In the genomic region with DNA sequence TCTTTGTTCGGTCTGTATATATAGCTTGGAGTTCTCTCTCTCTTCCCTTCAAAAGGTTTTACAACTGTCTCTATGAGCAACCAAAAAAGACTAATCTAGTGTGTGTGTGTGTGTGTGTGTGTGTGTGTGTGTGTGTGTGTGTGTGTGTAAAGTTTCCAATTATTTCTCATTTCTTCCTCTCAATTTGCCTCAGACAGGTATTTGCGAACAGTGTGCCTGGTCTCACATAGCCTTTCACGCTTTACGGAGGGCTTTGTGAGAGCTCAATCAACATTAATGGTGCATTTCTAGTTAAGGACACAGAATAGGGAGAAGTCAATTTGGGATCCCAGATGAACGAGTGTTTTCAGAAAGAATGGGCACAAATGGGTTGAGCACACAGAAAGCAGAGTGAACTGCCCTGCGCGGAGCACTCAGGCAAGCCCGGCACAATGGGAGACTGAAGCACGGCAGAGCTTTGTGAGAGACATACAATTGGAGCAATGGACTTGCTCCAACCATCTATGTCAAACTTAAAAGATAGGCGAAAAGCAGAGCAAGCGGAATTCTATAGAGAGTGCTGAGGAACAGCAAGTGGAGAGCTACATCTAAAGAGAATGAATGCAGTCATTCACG, we compare ENCODE assay signal across 19 mouse cellular contexts. TPM values are rescaled to one million over a fixed set of nuclear protein-coding genes. Genes with fewer than 3 reads are reported as not detected.
DNase-seq lines count a peak whose midpoint lies in the region; ATAC-seq and TF ChIP-seq lines count a peak whose summit lies in the region.
"Had no signal": no experiment of that assay in that cellular context is flagged by ENCODE, and none has a peak within 500 bp of the region (broad histone marks: within the 10 kb centered on the region; RNA-seq: fewer than 3 reads in every experiment).

No protein-coding gene starts in this region.

- H3K27me3 ChIP-seq in midbrain, embryonic 12.5 days, result no peaks in the 10 kb centered on the region
- H3K27me3 ChIP-seq in midbrain, postnatal 0 days (ENCODE audit: insufficient read depth, low read length), result no peaks in the 10 kb centered on the region
- H3K27me3 ChIP-seq in forebrain, embryonic 16.5 days (replicated peaks; ENCODE audit: control insufficient read depth, insufficient read depth, low read length), result no peaks in the 10 kb centered on the region
- no peaks in the 10 kb centered on the region for H3K27me3 ChIP-seq in hindbrain, postnatal 0 days (ENCODE audit: insufficient read depth, low read length)
- no peaks in the 10 kb centered on the region for H3K27me3 ChIP-seq in liver, embryonic 11.5 days (replicated peaks; ENCODE audit: control insufficient read depth, insufficient read depth, low read length)
- H3K27me3 ChIP-seq: limb, embryonic 15.5 days had no signal

- no peaks in the 10 kb centered on the region for H3K9me3 ChIP-seq in midbrain, embryonic 12.5 days
- H3K9me3 ChIP-seq in midbrain, postnatal 0 days (ENCODE audit: low read length), result no peaks in the 10 kb centered on the region
- H3K9me3 ChIP-seq in forebrain, embryonic 16.5 days (ENCODE audit: control insufficient read depth, low read length), result no peaks in the 10 kb centered on the region
- no peaks in the 10 kb centered on the region for H3K9me3 ChIP-seq in hindbrain, postnatal 0 days (ENCODE audit: low read length)
- H3K9me3 ChIP-seq in liver, embryonic 11.5 days (ENCODE audit: control insufficient read depth, low read length), result no peaks in the 10 kb centered on the region
- H3K9me3 ChIP-seq: heart, embryonic 10.5 days; limb, embryonic 15.5 days had no signal

- no peak for ATAC-seq in midbrain, embryonic 12.5 days (ENCODE audit: low FRiP score, low read depth)
- no peak for ATAC-seq in midbrain, postnatal 0 days (ENCODE audit: low FRiP score)
- no peak for ATAC-seq in forebrain, embryonic 16.5 days
- no peak for ATAC-seq in hindbrain, postnatal 0 days
- ATAC-seq in liver, embryonic 11.5 days (replicated peaks; ENCODE audit: low FRiP score), result no peak
- ATAC-seq: intestine, embryonic 16.5 days; Patski had no signal

- no peak overlapping the region for H3K9ac ChIP-seq in midbrain, embryonic 12.5 days (replicated peaks)
- no peak overlapping the region for H3K9ac ChIP-seq in midbrain, postnatal 0 days (replicated peaks; ENCODE audit: low read length, poor library complexity, severe bottlenecking)
- no peak overlapping the region for H3K9ac ChIP-seq in forebrain, embryonic 16.5 days (replicated peaks; ENCODE audit: low read depth, low read length)
- H3K9ac ChIP-seq in hindbrain, postnatal 0 days (replicated peaks; ENCODE audit: low read length), result no peak overlapping the region
- H3K9ac ChIP-seq in liver, embryonic 11.5 days (ENCODE audit: low read depth, low read length), result no peak overlapping the region
- H3K9ac ChIP-seq: limb, embryonic 15.5 days had no signal

- H3K4me1 ChIP-seq in midbrain, embryonic 12.5 days, result peaks cover 12% of the 10 kb centered on the region; the same call in 1 of the 2 replicates
- H3K4me1 ChIP-seq in midbrain, postnatal 0 days (ENCODE audit: insufficient read depth, low read length), result no peaks in the 10 kb centered on the region
- H3K4me1 ChIP-seq in forebrain, embryonic 16.5 days (replicated peaks; ENCODE audit: control insufficient read depth, insufficient read depth, low read length), result peaks cover 3% of the 10 kb centered on the region
- no peaks in the 10 kb centered on the region for H3K4me1 ChIP-seq in hindbrain, postnatal 0 days (ENCODE audit: insufficient read depth, low read length)
- H3K4me1 ChIP-seq in liver, embryonic 11.5 days (replicated peaks; ENCODE audit: control insufficient read depth, insufficient read depth, low read length), result no peaks in the 10 kb centered on the region
- H3K4me1 ChIP-seq: heart, embryonic 10.5 days had no signal

- DNase-seq in midbrain, postnatal 0 days (ENCODE audit: low spot score), result no peak
- DNase-seq in hindbrain, postnatal 0 days (ENCODE audit: low spot score), result no peak
- no peak for DNase-seq in left cerebral cortex, adult 2 months (ENCODE audit: extremely low spot score in 1 of 2, low spot score in 2 of 2)
- no peak for DNase-seq in liver, embryonic 11.5 days (ENCODE audit: low spot score)
- DNase-seq in retina, embryonic 14.5 days (ENCODE audit: low spot score), result no peak
- DNase-seq in cerebellum, postnatal 4 days (ENCODE audit: low spot score in 2 of 2), result no peak
- DNase-seq: cerebellum, adult 18-20 months; gastrocnemius, postnatal 14 days; kidney, postnatal 10 days; lung, adult 2 months; lung, postnatal 4 days; right cerebral cortex, postnatal 14 days; thymus, postnatal 36 days had no signal

- H3K4me3 ChIP-seq in midbrain, embryonic 12.5 days, result no peak overlapping the region
- no peak overlapping the region for H3K4me3 ChIP-seq in midbrain, postnatal 0 days (ENCODE audit: low read depth, low read length)
- H3K4me3 ChIP-seq in forebrain, embryonic 16.5 days (replicated peaks; ENCODE audit: low read length), result no peak overlapping the region
- no peak overlapping the region for H3K4me3 ChIP-seq in hindbrain, postnatal 0 days (ENCODE audit: low read length)
- H3K4me3 ChIP-seq in left cerebral cortex, adult 2 months, result no peak overlapping the region
- no peak overlapping the region for H3K4me3 ChIP-seq in liver, embryonic 11.5 days (ENCODE audit: low read depth, low read length)
- H3K4me3 ChIP-seq: heart, embryonic 10.5 days; limb, embryonic 15.5 days had no signal

- intact Hi-C loops in left cerebral cortex, adult 2 months (cut with DNase I), result loop anchor here (2.0 to 5.0 kb wide), 2 partner anchors 57 to 134 kb away; no protein-coding TSS in a partner anchor

- 46% methylated on average over 12 of the region's 12 CpGs for WGBS in midbrain, embryonic 12.5 days
- WGBS in midbrain, postnatal 0 days, result 48% methylated on average over 12 of the region's 12 CpGs
- WGBS in forebrain, embryonic 16.5 days, result 8% methylated on average over 12 of the region's 12 CpGs
- 31% methylated on average over 12 of the region's 12 CpGs for WGBS in hindbrain, postnatal 0 days
- 87% methylated on average over 12 of the region's 12 CpGs for WGBS in liver, embryonic 11.5 days

- H3K36me3 ChIP-seq in midbrain, embryonic 12.5 days, result no peaks in the 10 kb centered on the region
- H3K36me3 ChIP-seq in midbrain, postnatal 0 days (ENCODE audit: insufficient read depth, low read length), result no peaks in the 10 kb centered on the region
- H3K36me3 ChIP-seq in forebrain, embryonic 16.5 days (ENCODE audit: control insufficient read depth, insufficient read depth), result no peaks in the 10 kb centered on the region
- H3K36me3 ChIP-seq in hindbrain, postnatal 0 days (ENCODE audit: insufficient read depth, low read length), result no peaks in the 10 kb centered on the region
- no peaks in the 10 kb centered on the region for H3K36me3 ChIP-seq in liver, embryonic 11.5 days (ENCODE audit: control insufficient read depth, insufficient read depth, low read length)
- H3K36me3 ChIP-seq: heart, embryonic 10.5 days; limb, embryonic 15.5 days had no signal

- no peak for TF ChIP-seq CTCF in midbrain, postnatal 0 days (IDR thresholded peaks at IDR 0.05)
- no peak for TF ChIP-seq CTCF in hindbrain, postnatal 0 days (IDR thresholded peaks at IDR 0.05; ENCODE audit: low read depth)
- TF ChIP-seq CTCF in left cerebral cortex, adult 2 months (IDR thresholded peaks at IDR 0.05), result no peak

- H3K4me2 ChIP-seq in midbrain, embryonic 12.5 days (replicated peaks), result peak overlapping the region; percentile 23
- no peak overlapping the region; the same call in 1 of the 2 replicates for H3K4me2 ChIP-seq in midbrain, postnatal 0 days (ENCODE audit: low read depth, low read length, poor library complexity, severe bottlenecking)
- H3K4me2 ChIP-seq in forebrain, embryonic 16.5 days (ENCODE audit: low read length), result peak overlapping the region; percentile 30
- peak overlapping the region; percentile 24; the same call in 1 of the 2 replicates for H3K4me2 ChIP-seq in hindbrain, postnatal 0 days (ENCODE audit: low read depth, low read length)
- H3K4me2 ChIP-seq in liver, embryonic 11.5 days, result no peak overlapping the region
- H3K4me2 ChIP-seq: limb, embryonic 15.5 days had no signal

- no peak overlapping the region for H3K27ac ChIP-seq in midbrain, embryonic 12.5 days (replicated peaks)
- no peak overlapping the region for H3K27ac ChIP-seq in midbrain, postnatal 0 days (ENCODE audit: low read depth, low read length)
- H3K27ac ChIP-seq in forebrain, embryonic 16.5 days (ENCODE audit: low read length), result no peak overlapping the region
- no peak overlapping the region for H3K27ac ChIP-seq in hindbrain, postnatal 0 days
- H3K27ac ChIP-seq in left cerebral cortex, adult 2 months, result no peak overlapping the region
- H3K27ac ChIP-seq in liver, embryonic 11.5 days (ENCODE audit: low read depth, low read length), result no peak overlapping the region
- H3K27ac ChIP-seq: heart, embryonic 10.5 days; limb, embryonic 15.5 days had no signal

RNA-seq across cellular contexts. Expression of a gene that starts 18.0 kb away (rescaled TPM):
- polyA plus RNA-seq in midbrain, embryonic 12.5 days (2016; fragmentation: Nextera tagmentation; extraction: Ambion mirVana), result 17.6 and 18.6 TPM in 2 replicates
- 21.3 and 30.3 TPM in 2 replicates for total RNA-seq in midbrain, postnatal 0 days (2014; rRNA removed)
- 22.7 and 22.9 TPM in 2 replicates for polyA plus RNA-seq in midbrain, postnatal 0 days (2015; fragmentation: Nextera tagmentation; extraction: Ambion mirVana)
- 23.3 and 24.2 TPM in 2 replicates for polyA plus RNA-seq in forebrain, embryonic 16.5 days (2015; fragmentation: Nextera tagmentation; extraction: Ambion mirVana)
- total RNA-seq in hindbrain, postnatal 0 days (2014; rRNA removed), result 18.9 and 20.8 TPM in 2 replicates
- polyA plus RNA-seq in hindbrain, postnatal 0 days (2015; fragmentation: Nextera tagmentation; extraction: Ambion mirVana), result 17.9 and 18.9 TPM in 2 replicates
- 10 to 100 TPM; 30.2 to 32.8 TPM for total RNA-seq in left cerebral cortex, adult 2 months (2021)
- polyA plus RNA-seq in liver, embryonic 11.5 days (2014; fragmentation: Nextera tagmentation; extraction: Ambion mirVana), result 6.5 and 7.1 TPM in 2 replicates

Comparison
In these comparisons a context has a peak if more than half of its experiments do, and no peak if none do; other contexts are left out.
1. H3K4me2 ChIP-seq: peak in midbrain, embryonic 12.5 days (single experiment), forebrain, embryonic 16.5 days (single experiment) and hindbrain, postnatal 0 days (single experiment); none in midbrain, postnatal 0 days (single experiment) and liver, embryonic 11.5 days (single experiment).